Mouse (Mus musculus) midbrain, embryonic 14.5 days (tissue): ENCODE measurements around the gene Kazn. TPM values are rescaled to one million over a fixed set of nuclear protein-coding genes. Genes with fewer than 3 reads are reported as not detected.

Experiments
- ATAC-seq: fragments of 200-750 bp; cut with Nextera tagmentation; 2 replicates; pipeline ENCODE4 v1.8.0; 2017; ENCODE audit warnings: moderate number of reproducible peaks, moderate library complexity; ENCODE audit not compliant: low FRiP score, low TSS enrichment
- DNase-seq: peaks from one replicate; pipeline ENCODE4 v3.0.0-alpha.2; 2015
- H3K27ac ChIP-seq: fragments of 300-500 bp; sonication (generic); replicated peaks from 2 replicates; pipeline ENCODE4 v1.5.1; 2014; ENCODE audit warnings: mild to moderate bottlenecking, low read depth, low read length, moderate library complexity
- H3K27me3 ChIP-seq: fragments of 300-500 bp; sonication (generic); 2 replicates; pipeline ENCODE4 v1.6.1; 2014; ENCODE audit warnings: low read length, control low read depth, mixed read lengths; ENCODE audit not compliant: control insufficient read depth, insufficient read depth
- H3K36me3 ChIP-seq: fragments of 300-500 bp; sonication (generic); 2 replicates; pipeline ENCODE4 v1.6.1; 2014; ENCODE audit warnings: low read length, control low read depth; ENCODE audit not compliant: control insufficient read depth, insufficient read depth
- H3K4me1 ChIP-seq: fragments of 300-500 bp; sonication (generic); 2 replicates; pipeline ENCODE4 v1.6.1; 2014; ENCODE audit warnings: mild to moderate bottlenecking, antibody characterized with exemption, low read length, control low read depth; ENCODE audit not compliant: control insufficient read depth, insufficient read depth
- H3K4me2 ChIP-seq: fragments of 300-500 bp; sonication (generic); 2 replicates; pipeline ENCODE4 v1.6.1; 2014; ENCODE audit warnings: mild to moderate bottlenecking, low read length, moderate library complexity
- H3K4me3 ChIP-seq: fragments of 300-500 bp; sonication (generic); replicated peaks from 2 replicates; pipeline ENCODE4 v1.5.1; 2014; ENCODE audit warnings: low read depth, low read length
- H3K9ac ChIP-seq: fragments of 300-500 bp; sonication (generic); replicated peaks from 2 replicates; pipeline ENCODE4 v1.6.1; 2014; ENCODE audit warnings: mild to moderate bottlenecking, low read length, moderate library complexity
- H3K9me3 ChIP-seq: fragments of 300-500 bp; sonication (generic); 2 replicates; pipeline ENCODE4 v1.6.1; 2016; ENCODE audit warnings: low read length, control low read depth, mixed read lengths; ENCODE audit not compliant: control insufficient read depth
- WGBS: fragments of 180-500 bp; shearing (Covaris S2); extraction: QIAGEN DNeasy Blood & Tissue Kit; methylation state at CpG from one replicate; pipeline ENCODE4 v1.1.7; 2014; 5-methylcytosine and 5-hydroxymethylcytosine counted together
- polyA plus RNA-seq: library from polyadenylated mRNA; unstranded; fragments of >200 nt; fragmentation: Nextera tagmentation; extraction: Ambion mirVana; gene quantifications from 2 replicates; pipeline ENCODE4 v1.2.1, GENCODE M21; 2014

The Kazn gene
- polyA plus RNA-seq, 1 experiment from 2014 or later = 19.9 TPM

DNA sequence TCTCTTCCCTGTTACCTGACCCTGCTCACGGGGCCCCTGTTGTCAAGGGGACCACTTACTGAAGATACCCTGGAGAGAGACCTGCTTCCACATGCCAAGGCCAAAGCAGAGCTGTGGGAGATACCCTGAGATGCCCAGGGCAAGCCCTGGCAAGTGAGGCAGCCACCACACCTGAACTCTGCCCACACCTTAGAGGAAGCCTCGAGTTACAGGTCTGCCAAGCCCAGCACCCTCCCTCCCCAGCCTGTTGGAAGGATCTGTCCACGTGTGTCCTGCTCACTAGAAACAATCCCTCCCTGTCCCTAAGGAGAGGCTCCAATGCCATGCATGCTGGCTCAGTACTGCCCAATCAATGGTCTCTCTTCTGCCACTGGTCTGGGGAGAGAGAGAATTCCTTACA is 56.2 kb downstream of the Kazn start:
- Histone ChIP-seq H3K27me3 (no peaks in the 10 kb centered on the region), H3K9ac (no peak overlapping the region), H3K27ac (no peak overlapping the region), H3K4me1 (peaks cover 8% of the 10 kb centered on the region), H3K4me2 (no peak overlapping the region), H3K4me3 (no peak overlapping the region), H3K36me3 (no peaks in the 10 kb centered on the region), H3K9me3 (no peaks in the 10 kb centered on the region)
- no peak for DNase-seq
- ATAC-seq = no peak
- WGBS = 74% methylated on average over 3 of the region's 3 CpGs

DNA sequence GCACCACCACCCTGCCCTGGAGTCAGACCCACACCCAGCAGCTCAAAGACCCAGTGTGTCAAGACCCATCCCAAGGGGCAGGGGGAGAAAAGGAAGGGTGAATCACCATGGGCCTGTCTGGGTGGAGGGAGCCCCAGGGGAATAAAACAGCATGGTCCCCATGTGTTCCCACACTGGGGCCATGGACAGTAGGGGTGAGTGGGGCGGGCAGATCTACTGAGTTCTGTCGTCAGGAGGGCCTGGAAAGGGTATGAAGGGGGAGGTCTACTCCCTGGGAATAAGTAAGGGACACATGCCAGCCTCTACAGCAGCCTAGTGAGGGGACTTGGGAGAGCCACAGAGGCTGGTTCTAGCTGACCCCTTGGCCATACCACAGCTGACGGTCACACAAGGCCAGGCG is 57.6 kb downstream of the Kazn start:
- Histone ChIP-seq H3K27ac (no peak overlapping the region), H3K4me3 (no peak overlapping the region), H3K4me1 (no peaks in the 10 kb centered on the region), H3K9ac (no peak overlapping the region), H3K36me3 (no peaks in the 10 kb centered on the region), H3K27me3 (no peaks in the 10 kb centered on the region), H3K4me2 (no peak overlapping the region), H3K9me3 (no peaks in the 10 kb centered on the region)
- ATAC-seq (no peak), DNase-seq (no peak)
- WGBS = 90% methylated on average over 4 of the region's 4 CpGs

- H3K9ac ChIP-seq = no peak overlapping the region
- H3K4me2 ChIP-seq = no peak overlapping the region
- H3K27ac ChIP-seq = no peak overlapping the region
- no peaks in the 10 kb centered on the region for H3K4me1 ChIP-seq
- H3K4me3 ChIP-seq = no peak overlapping the region
- WGBS = 93% methylated on average over 9 of the region's 9 CpGs
- ATAC-seq = no peak
- no peaks in the 10 kb centered on the region for H3K9me3 ChIP-seq
- H3K36me3 ChIP-seq = no peaks in the 10 kb centered on the region
- DNase-seq = no peak
- no peaks in the 10 kb centered on the region for H3K27me3 ChIP-seq
Measured at GRCm38 (mm10) chr4:142180874-142181273, 58.3 kb downstream of the Kazn start.

DNA sequence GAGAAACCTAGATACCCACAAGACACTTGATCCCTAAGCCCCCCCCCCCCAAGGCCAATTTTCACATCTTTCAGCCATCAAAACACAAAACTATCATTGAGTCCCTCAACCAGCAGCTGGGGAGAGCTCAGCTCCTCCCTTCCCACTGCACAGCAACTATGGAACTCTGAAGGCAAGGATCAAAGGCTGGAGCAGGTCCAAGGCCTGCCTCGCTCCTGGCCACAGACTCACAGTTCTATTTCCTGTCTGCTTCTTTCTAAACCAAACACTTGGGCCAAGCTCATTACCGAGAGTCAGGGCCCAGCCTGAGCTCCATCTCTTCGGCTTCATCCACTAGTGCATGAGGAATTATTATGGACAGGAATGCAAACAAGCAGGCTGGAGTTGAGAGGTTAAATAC is 58.9 kb downstream of the Kazn start:
- Histone ChIP-seq H3K9me3 (no peaks in the 10 kb centered on the region), H3K36me3 (no peaks in the 10 kb centered on the region), H3K4me2 (no peak overlapping the region), H3K27me3 (no peaks in the 10 kb centered on the region), H3K4me3 (no peak overlapping the region), H3K4me1 (no peaks in the 10 kb centered on the region), H3K9ac (no peak overlapping the region), H3K27ac (0 out of 2 replicates have a peak overlapping the region, but pooled peaks have one; percentile 14)
- 70% methylated on average over 3 of the region's 3 CpGs for WGBS
- DNase-seq (peak; percentile 72), ATAC-seq (no peak)

DNA sequence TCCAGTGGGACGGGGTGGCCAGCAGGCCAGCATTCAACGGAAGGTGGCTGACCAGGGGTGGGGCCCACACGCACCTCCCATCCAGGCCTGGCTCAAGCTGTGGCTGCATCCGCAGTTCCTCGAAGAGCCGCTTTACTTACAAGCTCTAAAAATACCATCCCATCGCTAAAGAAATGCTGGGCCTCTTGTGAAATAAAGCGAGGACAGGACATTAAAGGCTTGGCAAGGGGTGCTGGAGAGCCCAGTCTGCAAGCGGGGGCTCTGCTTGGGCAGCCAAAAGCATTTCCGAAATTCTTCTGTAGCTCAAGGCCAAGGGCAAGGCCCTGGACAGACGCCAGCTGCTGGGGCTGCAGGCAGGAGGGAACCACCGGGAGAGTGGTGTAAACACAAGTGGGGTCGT is 59.7 kb downstream of the Kazn start:
- H3K27me3 ChIP-seq = no peaks in the 10 kb centered on the region
- H3K9ac ChIP-seq = no peak overlapping the region
- DNase-seq (peak; percentile 60), ATAC-seq (0 out of 2 replicates have a peak, but pooled peaks have one; percentile 32)
- 74% methylated on average over 13 of the region's 13 CpGs for WGBS
- H3K4me1 ChIP-seq = no peaks in the 10 kb centered on the region
- H3K27ac ChIP-seq = no peak overlapping the region
- H3K4me3 ChIP-seq = no peak overlapping the region
- no peak overlapping the region for H3K4me2 ChIP-seq
- no peaks in the 10 kb centered on the region for H3K36me3 ChIP-seq
- no peaks in the 10 kb centered on the region for H3K9me3 ChIP-seq

DNA sequence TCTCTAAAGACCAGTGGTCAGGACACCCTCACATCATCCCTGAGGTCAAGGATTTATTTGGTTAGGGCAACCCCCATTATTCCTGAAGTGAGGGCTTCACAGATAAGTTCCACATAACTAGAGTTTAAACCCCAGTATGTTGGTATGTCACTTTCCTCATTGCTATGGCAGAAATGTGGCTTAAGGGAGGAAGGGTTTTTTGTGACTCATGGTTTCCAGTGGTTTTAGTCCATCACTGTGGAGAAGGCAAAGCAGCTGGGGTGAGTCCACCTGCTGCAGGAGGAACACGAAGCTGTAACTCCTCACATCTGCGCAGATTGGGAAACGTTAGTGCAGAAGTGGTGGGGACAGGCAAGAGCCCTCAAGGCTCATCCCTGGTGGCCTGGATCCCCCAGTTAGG is 62.5 kb downstream of the Kazn start:
- Histone ChIP-seq H3K4me2 (no peak overlapping the region), H3K9ac (no peak overlapping the region), H3K36me3 (no peaks in the 10 kb centered on the region), H3K27ac (no peak overlapping the region), H3K27me3 (no peaks in the 10 kb centered on the region), H3K4me3 (no peak overlapping the region), H3K4me1 (no peaks in the 10 kb centered on the region), H3K9me3 (no peaks in the 10 kb centered on the region)
- 96% methylated on average over 3 of the region's 3 CpGs for WGBS
- DNase-seq (no peak), ATAC-seq (no peak)

- Histone ChIP-seq H3K4me3 (no peak overlapping the region), H3K4me1 (no peaks in the 10 kb centered on the region), H3K36me3 (no peaks in the 10 kb centered on the region), H3K9ac (no peak overlapping the region), H3K27me3 (no peaks in the 10 kb centered on the region), H3K4me2 (no peak overlapping the region), H3K9me3 (no peaks in the 10 kb centered on the region), H3K27ac (no peak overlapping the region)
- WGBS = 33% methylated on average over 6 of the region's 6 CpGs
- ATAC-seq (no peak), DNase-seq (no peak)
Measured at GRCm38 (mm10) chr4:142173981-142174485, 65.2 kb downstream of the Kazn start.

DNA sequence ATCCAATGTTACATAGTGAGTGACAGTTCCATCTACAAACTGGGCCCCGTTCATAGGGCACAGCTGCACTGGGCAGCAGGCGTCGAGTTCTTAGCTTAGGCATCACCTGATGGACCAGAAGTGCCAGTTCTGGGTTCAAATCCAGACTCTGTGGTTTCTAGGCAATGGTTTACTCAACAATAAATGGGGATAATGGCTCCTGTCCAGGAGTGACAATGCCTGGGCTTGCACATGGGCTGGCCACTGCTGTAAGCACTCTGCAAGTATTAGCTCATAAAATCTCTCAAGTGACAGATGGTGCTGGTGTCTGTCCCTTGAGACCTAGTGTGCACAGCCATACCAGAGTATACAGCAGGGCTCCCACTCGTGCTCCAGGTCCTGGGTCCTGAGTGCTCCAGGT is 66.3 kb downstream of the Kazn start:
- Histone ChIP-seq H3K9ac (no peak overlapping the region), H3K4me3 (no peak overlapping the region), H3K9me3 (no peaks in the 10 kb centered on the region), H3K27ac (no peak overlapping the region), H3K27me3 (no peaks in the 10 kb centered on the region), H3K4me2 (no peak overlapping the region), H3K36me3 (no peaks in the 10 kb centered on the region), H3K4me1 (no peaks in the 10 kb centered on the region)
- ATAC-seq (no peak), DNase-seq (no peak)
- 88% methylated on average over 4 of the region's 4 CpGs for WGBS

GRCm38 (mm10) chr4:142171788-142172497 is 67.3 kb downstream of the Kazn start:
- no peak overlapping the region for H3K9ac ChIP-seq
- 75% methylated on average over 7 of the region's 8 CpGs for WGBS
- H3K27me3 ChIP-seq = no peaks in the 10 kb centered on the region
- H3K4me2 ChIP-seq = no peak overlapping the region
- no peaks in the 10 kb centered on the region for H3K4me1 ChIP-seq
- H3K27ac ChIP-seq = no peak overlapping the region
- DNase-seq = no peak
- H3K4me3 ChIP-seq = no peak overlapping the region
- ATAC-seq = no peak
- H3K9me3 ChIP-seq = no peaks in the 10 kb centered on the region
- H3K36me3 ChIP-seq = no peaks in the 10 kb centered on the region
